Mouse (Mus musculus): ENCODE results near the gene Slc23a2.

- TF ChIP-seq CTCF (IDR thresholded peaks at IDR 0.05; ENCODE audit: borderline replicate concordance, insufficient read depth, low read length): no peak
- TF ChIP-seq POLR2A (IDR thresholded peaks at IDR 0.05; ENCODE audit: low read depth, low read length): no peak
Measured at GRCm38 (mm10) chr2:132157482-132157881, 12.6 kb upstream of the Slc23a2 start.

Measured in embryonic fibroblast, embryonic 13.5 days (primary cell).